Mouse (Mus musculus) CH12.LX (cell line): ENCODE data around the gene Aox1. TPM values are rescaled to one million over a fixed set of nuclear protein-coding genes. Genes with fewer than 3 reads are reported as not detected.

Experiments
- DNase-seq: peaks from one replicate; pipeline ENCODE4 v3.0.0-alpha.2; 2013; ENCODE audit errors: extremely low read depth
- H3K27ac ChIP-seq: 2 replicates; pipeline ENCODE4 v1.5.1; 2012; ENCODE audit warnings: low read depth, mild to moderate bottlenecking, control low read depth, moderate library complexity; ENCODE audit not compliant: insufficient read depth
- H3K27me3 ChIP-seq: replicated peaks from 2 replicates; pipeline ENCODE3; 2012; ENCODE audit warnings: inconsistent platforms
- H3K36me3 ChIP-seq, 2 experiments: replicated peaks in 1 of 2; 2 replicates each; pipeline versions ENCODE3 to v1.6.1; 2012; ENCODE audit warnings: inconsistent platforms in 1 of 2, low read length in 1 of 2, mild to moderate bottlenecking in 1 of 2, mixed read lengths in 1 of 2, moderate library complexity in 1 of 2; ENCODE audit not compliant: control insufficient read depth in 1 of 2, insufficient read depth in 1 of 2
- H3K4me1 ChIP-seq, 2 experiments: 2 replicates each; pipeline ENCODE4 v1.6.1; 2012; ENCODE audit warnings: inconsistent platforms in 1 of 2, moderate library complexity in 1 of 2; ENCODE audit not compliant: insufficient read depth in 2 of 2, control insufficient read depth in 1 of 2
- H3K4me2 ChIP-seq: 2 replicates; pipeline ENCODE4 v1.6.1; 2012; ENCODE audit warnings: low read depth, mild to moderate bottlenecking, control low read depth; ENCODE audit not compliant: poor library complexity, insufficient read depth, severe bottlenecking
- H3K4me3 ChIP-seq, 3 experiments: fragments of 150-350 bp in 1 of 3; sonication (generic) in 1 of 3; replicated peaks in 1 of 3; 2 replicates each; pipeline versions ENCODE3 to v1.5.1; 2011 to 2012; ENCODE audit warnings: low read depth in 2 of 3, low read length in 2 of 3, mild to moderate bottlenecking in 2 of 3, moderate library complexity in 2 of 3, control low read depth in 1 of 3, improper control_type of control experiment in 1 of 3, inconsistent platforms in 1 of 3, mixed read lengths in 1 of 3; ENCODE audit not compliant: poor library complexity in 1 of 3
- H3K79me2 ChIP-seq: replicated peaks from 2 replicates; pipeline ENCODE4 v1.6.1; 2012; ENCODE audit warnings: mild to moderate bottlenecking, moderate library complexity; ENCODE audit not compliant: control insufficient read depth, poor library complexity, insufficient read depth, severe bottlenecking; ENCODE audit errors: extremely low read depth
- H3K9ac ChIP-seq: 2 replicates; pipeline ENCODE4 v1.6.1; 2012; ENCODE audit warnings: low read depth, mild to moderate bottlenecking, control low read depth, moderate library complexity; ENCODE audit not compliant: insufficient read depth
- H3K9me3 ChIP-seq: replicated peaks from 2 replicates; pipeline ENCODE3; 2012; ENCODE audit warnings: low read length, inconsistent platforms, mixed read lengths
- BHLHE40 ChIP-seq: IDR thresholded peaks from 2 replicates; pipeline ENCODE4 v1.6.1; 2011; ENCODE audit warnings: mild to moderate bottlenecking, low read depth, low read length, improper control_type of control experiment
- CHD1 ChIP-seq: IDR thresholded peaks from 2 replicates; pipeline ENCODE4 v1.6.1; 2012; ENCODE audit warnings: low read depth, low read length, improper control_type of control experiment, inconsistent platforms
- CHD2 ChIP-seq: IDR thresholded peaks from 2 replicates; pipeline ENCODE4 v1.6.1; 2011; ENCODE audit warnings: low read length, improper control_type of control experiment
- E2F4 ChIP-seq: IDR thresholded peaks from 2 replicates; pipeline ENCODE4 v1.6.1; 2011; ENCODE audit warnings: low read depth, low read length, improper control_type of control experiment; ENCODE audit not compliant: insufficient replicate concordance
- ELF1 ChIP-seq: IDR thresholded peaks from 2 replicates; pipeline ENCODE4 v1.6.1; 2014; ENCODE audit warnings: low read depth, mild to moderate bottlenecking, inconsistent platforms, low read length, improper control_type of control experiment
- EP300 ChIP-seq: IDR thresholded peaks from 2 replicates; pipeline ENCODE4 v1.6.1; 2011; ENCODE audit warnings: low read length, improper control_type of control experiment
- ETS1 ChIP-seq: conservative IDR thresholded peaks from 2 replicates; pipeline ENCODE4 v1.6.1; 2012; ENCODE audit warnings: low read depth, mild to moderate bottlenecking, inconsistent platforms, low read length, improper control_type of control experiment, moderate library complexity
- HCFC1 ChIP-seq: IDR thresholded peaks from 2 replicates; pipeline ENCODE4 v1.6.1; 2012; ENCODE audit warnings: low read depth, mild to moderate bottlenecking, inconsistent platforms, low read length, improper control_type of control experiment
- IRF4 ChIP-seq: IDR thresholded peaks from 2 replicates; pipeline ENCODE4 v1.6.1; 2014; ENCODE audit warnings: low read depth, mild to moderate bottlenecking, inconsistent platforms, low read length, improper control_type of control experiment
- JUN ChIP-seq: IDR thresholded peaks from 2 replicates; pipeline ENCODE4 v1.6.1; 2011; ENCODE audit warnings: low read depth, mild to moderate bottlenecking, low read length, improper control_type of control experiment, moderate library complexity; ENCODE audit not compliant: insufficient read depth
- MAFK ChIP-seq: IDR thresholded peaks from 2 replicates; pipeline ENCODE4 v1.6.1; 2011; ENCODE audit warnings: low read length, improper control_type of control experiment; ENCODE audit not compliant: insufficient replicate concordance
- MEF2A ChIP-seq: IDR thresholded peaks from 2 replicates; pipeline ENCODE4 v1.6.1; 2014; ENCODE audit warnings: low read depth, mild to moderate bottlenecking, inconsistent platforms, low read length, improper control_type of control experiment, borderline replicate concordance
- MYC ChIP-seq: IDR thresholded peaks from 2 replicates; pipeline ENCODE4 v1.6.1; 2011; ENCODE audit warnings: low read depth, mild to moderate bottlenecking, improper control_type of control experiment, low read length
- NELFE ChIP-seq: IDR thresholded peaks from 2 replicates; pipeline ENCODE4 v1.6.1; 2011; ENCODE audit warnings: low read depth, low read length, improper control_type of control experiment
- POLR2AphosphoS2 ChIP-seq: IDR thresholded peaks from 2 replicates; pipeline ENCODE4 v1.6.1; 2011; ENCODE audit warnings: low read depth, low read length, improper control_type of control experiment
- RAD21 ChIP-seq: IDR thresholded peaks from 2 replicates; pipeline ENCODE4 v1.6.1; 2011; ENCODE audit warnings: low read depth, mild to moderate bottlenecking, low read length, improper control_type of control experiment, moderate library complexity
- RCOR1 ChIP-seq: conservative IDR thresholded peaks from 2 replicates; pipeline ENCODE4 v1.6.1; 2012; ENCODE audit warnings: low read depth, mild to moderate bottlenecking, inconsistent platforms, low read length, improper control_type of control experiment
- SIN3A ChIP-seq: IDR thresholded peaks from 2 replicates; pipeline ENCODE4 v1.6.1; 2012; ENCODE audit warnings: low read length, improper control_type of control experiment, inconsistent platforms
- SMC3 ChIP-seq: IDR thresholded peaks from 2 replicates; pipeline ENCODE4 v1.6.1; 2011; ENCODE audit warnings: low read depth, low read length, improper control_type of control experiment
- TBP ChIP-seq: conservative IDR thresholded peaks from 2 replicates; pipeline ENCODE4 v1.6.1; 2011; ENCODE audit warnings: low read depth, low read length, improper control_type of control experiment
- TCF12 ChIP-seq: IDR thresholded peaks from 2 replicates; pipeline ENCODE4 v1.6.1; 2014; ENCODE audit warnings: low read depth, mild to moderate bottlenecking, inconsistent platforms, low read length, improper control_type of control experiment
- USF1 ChIP-seq: IDR thresholded peaks from 2 replicates; pipeline ENCODE4 v1.6.1; 2014; ENCODE audit warnings: low read depth, mild to moderate bottlenecking, inconsistent platforms, low read length, improper control_type of control experiment
- USF2 ChIP-seq: conservative IDR thresholded peaks from 2 replicates; pipeline ENCODE4 v1.6.1; 2011; ENCODE audit warnings: low read depth, low read length, improper control_type of control experiment
- ZMIZ1 ChIP-seq: IDR thresholded peaks from 2 replicates; pipeline ENCODE4 v1.6.1; 2012; ENCODE audit warnings: low read depth, mild to moderate bottlenecking, inconsistent platforms, low read length, improper control_type of control experiment
- ZNF384 ChIP-seq: IDR thresholded peaks from 2 replicates; pipeline ENCODE4 v1.6.1; 2012; ENCODE audit warnings: low read depth, low read length, improper control_type of control experiment, inconsistent platforms
- dilution Hi-C: fragments of 300-500 bp; cut with MboI; formaldehyde crosslinking; loops from 2 replicates; pipeline ENCODE4 v1.14.3; 2020; ENCODE audit warnings: low sequenced_read_pairs; ENCODE audit not compliant: extremely low pct_unique_long_range_greater_than_20kb, extremely low pct_ligation_motif_present
- in situ Hi-C: fragments of 300-500 bp; cut with MboI; formaldehyde crosslinking; loops from 3 replicates; pipeline ENCODE4 v1.14.3; 2019; ENCODE audit warnings: low sequenced_read_pairs, low pct_ligation_motif_present, low pct_unique_long_range_greater_than_20kb, mixed read lengths
- polyA plus RNA-seq: library from polyadenylated mRNA; unstranded; fragments of >175 nt; gene quantifications from 2 replicates; pipeline ENCODE4 v1.2.1, GENCODE M21; 2012; ENCODE audit warnings: low read depth; ENCODE audit not compliant: insufficient read length
- total RNA-seq, 2 experiments: library from RNA; depleted of rRNA; stranded (reverse); fragments of 300-350 nt in 1 of 2; fragments of >200 nt in 1 of 2; gene quantifications; 2 replicates each; pipeline ENCODE4 v1.2.3; 2012 to 2014

Gene Aox1
- total and polyA plus RNA-seq, 3 experiments = 0.15 to 0.40 TPM; not detected in 1

- Histone ChIP-seq H3K79me2 (no peaks in the 10 kb centered on the region), H3K27ac (no peak overlapping the region), H3K4me3 (no peak overlapping the region), H3K36me3 (no peaks in the 10 kb centered on the region), H3K4me1 (peaks cover 0 to 9% of the 10 kb centered on the region in 2 experiments; a peak in 1 of 4 replicates), H3K9ac (no peak overlapping the region), H3K27me3 (no peaks in the 10 kb centered on the region), H3K4me2 (no peak overlapping the region), H3K9me3 (no peaks in the 10 kb centered on the region)
- in situ Hi-C loops = no loop called here
- DNase-seq = no peak
- TF ChIP-seq CHD2 = no peak
- no peak for TF ChIP-seq USF1
- TF ChIP-seq TBP = no peak
- TF ChIP-seq ELF1 = no peak
- dilution Hi-C loops = no loop called here
Measured at GRCm38 (mm10) chr1:58055598-58055997, 25.9 kb downstream of the Aox1 start.

GRCm38 (mm10) chr1:58056074-58056807 is 26.5 kb downstream of the Aox1 start:
- Histone ChIP-seq H3K4me1 (peaks cover 0 to 9% of the 10 kb centered on the region in 2 experiments; a peak in 1 of 4 replicates), H3K4me3 (no peak overlapping the region), H3K4me2 (no peak overlapping the region), H3K27ac (no peak overlapping the region), H3K9me3 (no peaks in the 10 kb centered on the region), H3K36me3 (no peaks in the 10 kb centered on the region), H3K79me2 (no peaks in the 10 kb centered on the region), H3K27me3 (no peaks in the 10 kb centered on the region), H3K9ac (no peak overlapping the region)
- TF ChIP-seq ZMIZ1 = no peak
- no peak for TF ChIP-seq SMC3
- TF ChIP-seq NELFE = no peak
- no peak for TF ChIP-seq CHD1
- no peak for TF ChIP-seq IRF4
- in situ Hi-C loops = no loop called here
- no peak for DNase-seq
- dilution Hi-C loops = no loop called here

- Histone ChIP-seq H3K4me3 (no peak overlapping the region), H3K36me3 (no peaks in the 10 kb centered on the region), H3K4me1 (peaks cover 0 to 9% of the 10 kb centered on the region in 2 experiments; a peak in 1 of 4 replicates), H3K27ac (no peak overlapping the region), H3K9ac (no peak overlapping the region), H3K79me2 (no peaks in the 10 kb centered on the region), H3K27me3 (no peaks in the 10 kb centered on the region), H3K4me2 (no peak overlapping the region), H3K9me3 (no peaks in the 10 kb centered on the region)
- dilution Hi-C loops = no loop called here
- DNase-seq = no peak
- in situ Hi-C loops = no loop called here
- TF ChIP-seq BHLHE40 (no peak), E2F4 (no peak), ZMIZ1 (no peak), HCFC1 (no peak), JUN (no peak), ELF1 (no peak), MEF2A (no peak), TCF12 (no peak), USF2 (no peak), EP300 (no peak), ZNF384 (no peak), ETS1 (no peak), RAD21 (no peak), SIN3A (no peak), POLR2AphosphoS2 (no peak), MYC (no peak), MAFK (no peak), RCOR1 (no peak)
Measured at GRCm38 (mm10) chr1:58056939-58057338, 27.2 kb downstream of the Aox1 start.
